In the genomic region with DNA sequence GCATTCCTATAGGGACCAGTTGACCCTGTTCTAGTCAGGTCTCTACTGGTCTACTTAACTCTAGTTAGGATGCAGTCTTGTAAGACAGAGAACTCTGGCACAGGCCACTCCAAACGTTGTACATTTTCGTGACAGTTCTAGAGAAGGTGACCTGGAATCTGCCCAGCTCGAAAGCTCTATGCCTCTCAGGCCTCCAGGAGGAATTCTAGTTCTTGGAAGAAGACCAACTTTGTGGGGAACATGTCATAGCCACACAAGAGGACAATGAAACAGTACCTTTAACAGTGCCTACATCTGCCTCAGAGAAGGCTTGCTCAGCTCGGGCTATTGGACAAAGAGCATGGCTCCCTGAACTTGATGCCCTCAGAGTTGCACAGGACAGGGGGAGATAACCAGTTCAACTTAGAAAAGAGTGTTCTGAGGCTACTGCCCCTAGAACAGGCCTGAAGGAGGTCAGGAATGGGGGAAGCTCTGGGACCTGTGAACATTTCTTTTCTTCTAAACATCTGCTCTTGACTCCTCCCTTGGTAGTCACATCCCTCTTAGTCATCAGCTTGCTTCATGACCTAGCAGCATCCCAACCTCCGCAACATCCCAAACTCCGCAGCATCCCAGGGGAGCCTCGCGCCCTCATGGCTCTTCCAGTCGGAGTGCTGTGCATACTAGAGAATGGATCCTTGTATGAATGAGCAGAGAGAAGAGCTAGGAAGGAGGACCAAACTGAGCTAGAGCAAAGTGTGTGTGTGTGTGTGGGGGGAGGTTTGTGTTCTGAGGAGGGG, we compare ENCODE assay signal across 14 mouse cellular contexts. TPM values are rescaled to one million over a fixed set of nuclear protein-coding genes. Genes with fewer than 3 reads are reported as not detected.
DNase-seq lines count a peak whose midpoint lies in the region; ATAC-seq and TF ChIP-seq lines count a peak whose summit lies in the region.
"Had no signal": no experiment of that assay in that cellular context is flagged by ENCODE, and none has a peak within 500 bp of the region (broad histone marks: within the 10 kb centered on the region; RNA-seq: fewer than 3 reads in every experiment).

No protein-coding gene starts in this region.

- TF ChIP-seq CTCF in C2C12 (IDR thresholded peaks at IDR 0.05; ENCODE audit: control insufficient read depth, insufficient read depth, insufficient read length) = no peak
- no peak for TF ChIP-seq CTCF in bone marrow macrophage, adult 2 months (IDR thresholded peaks at IDR 0.05; ENCODE audit: low read depth, low read length)

- H3K36me3 ChIP-seq in heart, embryonic 13.5 days = no peaks in the 10 kb centered on the region
- no peaks in the 10 kb centered on the region for H3K36me3 ChIP-seq in heart, embryonic 12.5 days
- H3K36me3 ChIP-seq in C2C12 (ENCODE audit: control insufficient read depth, insufficient read depth) = peaks cover 4% of the 10 kb centered on the region
- H3K36me3 ChIP-seq in liver, embryonic 16.5 days (ENCODE audit: control insufficient read depth, insufficient read depth) = no peaks in the 10 kb centered on the region
- H3K36me3 ChIP-seq in midbrain, embryonic 13.5 days = no peaks in the 10 kb centered on the region
- H3K36me3 ChIP-seq: lung, embryonic 15.5 days; neural tube, embryonic 15.5 days had no signal

- ATAC-seq in heart, embryonic 13.5 days (ENCODE audit: extremely low read depth, insufficient number of reproducible peaks, low FRiP score, low TSS enrichment) = no peak
- no peak for ATAC-seq in heart, embryonic 12.5 days (ENCODE audit: insufficient number of reproducible peaks, low FRiP score)
- no peak for ATAC-seq in liver, embryonic 16.5 days (ENCODE audit: low read depth)
- ATAC-seq in midbrain, embryonic 13.5 days = no peak
- ATAC-seq: forebrain, embryonic 13.5 days had no signal

- peak overlapping the region; percentile 58 for H3K27ac ChIP-seq in heart, embryonic 13.5 days (replicated peaks)
- H3K27ac ChIP-seq in heart, embryonic 12.5 days (ENCODE audit: poor library complexity, severe bottlenecking) = no peak overlapping the region
- H3K27ac ChIP-seq in bone marrow macrophage, adult 2 months (ENCODE audit: insufficient read depth, low read depth, low read length) = peak overlapping the region; percentile 93
- H3K27ac ChIP-seq in liver, embryonic 16.5 days (ENCODE audit: low read length) = 0 out of 2 replicates have a peak overlapping the region, but pooled peaks have one; percentile 20
- H3K27ac ChIP-seq in midbrain, embryonic 13.5 days = no peak overlapping the region
- H3K27ac ChIP-seq: forebrain, embryonic 13.5 days; lung, embryonic 15.5 days had no signal

- TF ChIP-seq POLR2A in bone marrow macrophage, adult 2 months (IDR thresholded peaks at IDR 0.05; ENCODE audit: borderline replicate concordance, low read depth, low read length) = no peak

- H3K79me2 ChIP-seq in C2C12 (ENCODE audit: control insufficient read depth, insufficient read depth) = peaks cover 92% of the 10 kb centered on the region

- no peaks in the 10 kb centered on the region for H3K27me3 ChIP-seq in heart, embryonic 13.5 days (replicated peaks)
- H3K27me3 ChIP-seq in heart, embryonic 12.5 days (replicated peaks) = no peaks in the 10 kb centered on the region
- H3K27me3 ChIP-seq in C2C12 (ENCODE audit: control insufficient read depth, insufficient read depth, insufficient read length) = no peaks in the 10 kb centered on the region
- no peaks in the 10 kb centered on the region for H3K27me3 ChIP-seq in liver, embryonic 16.5 days (ENCODE audit: control insufficient read depth, insufficient read depth, low read depth, low read length)
- no peaks in the 10 kb centered on the region for H3K27me3 ChIP-seq in midbrain, embryonic 13.5 days
- H3K27me3 ChIP-seq: forebrain, embryonic 13.5 days; lung, embryonic 15.5 days; neural tube, embryonic 15.5 days had no signal

- H3ac ChIP-seq in C2C12 (ENCODE audit: control insufficient read depth, insufficient read length, low read depth) = no peak overlapping the region

- H3K79me3 ChIP-seq in C2C12 (ENCODE audit: low read depth) = peaks cover 69% of the 10 kb centered on the region

- no peak overlapping the region for H3K4me2 ChIP-seq in heart, embryonic 13.5 days
- H3K4me2 ChIP-seq in heart, embryonic 12.5 days = no peak overlapping the region
- H3K4me2 ChIP-seq in liver, embryonic 16.5 days (ENCODE audit: low read depth, low read length) = no peak overlapping the region
- H3K4me2 ChIP-seq in midbrain, embryonic 13.5 days (replicated peaks) = no peak overlapping the region
- H3K4me2 ChIP-seq: forebrain, embryonic 13.5 days; lung, embryonic 15.5 days; neural tube, embryonic 15.5 days had no signal

- H3K9ac ChIP-seq in heart, embryonic 13.5 days = no peak overlapping the region
- no peak overlapping the region for H3K9ac ChIP-seq in heart, embryonic 12.5 days
- no peak overlapping the region for H3K9ac ChIP-seq in liver, embryonic 16.5 days (ENCODE audit: low read depth, low read length)
- H3K9ac ChIP-seq in midbrain, embryonic 13.5 days (replicated peaks) = no peak overlapping the region
- H3K9ac ChIP-seq: forebrain, embryonic 13.5 days; lung, embryonic 15.5 days; neural tube, embryonic 15.5 days had no signal

- peaks cover 68% of the 10 kb centered on the region for H3K4me1 ChIP-seq in heart, embryonic 13.5 days
- H3K4me1 ChIP-seq in heart, embryonic 12.5 days (replicated peaks) = peaks cover 62% of the 10 kb centered on the region
- H3K4me1 ChIP-seq in bone marrow macrophage, adult 2 months (ENCODE audit: control insufficient read depth, insufficient read depth, low read length) = peaks cover 64% of the 10 kb centered on the region
- H3K4me1 ChIP-seq in liver, embryonic 16.5 days (ENCODE audit: control insufficient read depth, low read depth, low read length) = peaks cover 2% of the 10 kb centered on the region; the same call in 1 of the 2 replicates
- 0 out of 2 replicates have a peak, but pooled peaks cover 7% of the 10 kb centered on the region for H3K4me1 ChIP-seq in midbrain, embryonic 13.5 days (replicated peaks)
- H3K4me1 ChIP-seq: forebrain, embryonic 13.5 days had no signal

- WGBS in heart, embryonic 13.5 days = 70% methylated on average over 9 of the region's 9 CpGs
- WGBS in heart, embryonic 12.5 days = 77% methylated on average over 9 of the region's 9 CpGs
- WGBS in liver, embryonic 16.5 days (ENCODE audit: insufficient replicate concordance) = 68% methylated on average over 9 of the region's 9 CpGs
- WGBS in midbrain, embryonic 13.5 days = 94% methylated on average over 9 of the region's 9 CpGs

- H3K4me3 ChIP-seq in heart, embryonic 13.5 days = no peak overlapping the region
- H3K4me3 ChIP-seq in heart, embryonic 12.5 days = no peak overlapping the region
- no peak overlapping the region for H3K4me3 ChIP-seq in C2C12 (ENCODE audit: insufficient read depth, poor library complexity, severe bottlenecking)
- no peak overlapping the region for H3K4me3 ChIP-seq in bone marrow macrophage, adult 2 months (ENCODE audit: insufficient read depth, low read length)
- H3K4me3 ChIP-seq in liver, embryonic 16.5 days (ENCODE audit: low read depth, low read length) = no peak overlapping the region
- no peak overlapping the region for H3K4me3 ChIP-seq in midbrain, embryonic 13.5 days (replicated peaks)
- H3K4me3 ChIP-seq: forebrain, embryonic 13.5 days; lung, embryonic 15.5 days; megakaryocyte, embryonic 14.5 days; neural tube, embryonic 15.5 days had no signal

- no peak for DNase-seq in ovary, postnatal 10 days (ENCODE audit: low spot score)
- DNase-seq: cerebellum, postnatal 36 days; kidney, adult 8-10 months had no signal

- no peaks in the 10 kb centered on the region for H3K9me3 ChIP-seq in heart, embryonic 13.5 days
- H3K9me3 ChIP-seq in heart, embryonic 12.5 days (replicated peaks) = no peaks in the 10 kb centered on the region
- H3K9me3 ChIP-seq in liver, embryonic 16.5 days (replicated peaks; ENCODE audit: control insufficient read depth, low read length) = no peaks in the 10 kb centered on the region
- no peaks in the 10 kb centered on the region for H3K9me3 ChIP-seq in midbrain, embryonic 13.5 days
- H3K9me3 ChIP-seq: forebrain, embryonic 13.5 days; lung, embryonic 15.5 days; megakaryocyte, embryonic 14.5 days; neural tube, embryonic 15.5 days had no signal

RNA-seq across cellular contexts. Expression of a gene that starts 17.4 kb away (rescaled TPM):
- polyA plus RNA-seq in heart, embryonic 13.5 days (2015; fragmentation: Nextera tagmentation; extraction: Ambion mirVana) = 12.8 and 14.6 TPM in 2 replicates
- 13.8 and 16.1 TPM in 2 replicates for polyA plus RNA-seq in heart, embryonic 12.5 days (2016; fragmentation: Nextera tagmentation; extraction: Ambion mirVana)
- 73.0 TPM for polyA plus RNA-seq in C2C12 (2012; fragmentation: generic; extraction: Trizol)
- polyA plus RNA-seq in bone marrow macrophage, adult 2 months (2012; ENCODE audit: insufficient read depth, insufficient read length, missing spikeins) = 44.1 and 46.7 TPM in 2 replicates
- polyA plus RNA-seq in liver, embryonic 16.5 days (2015; fragmentation: Nextera tagmentation; extraction: Ambion mirVana) = 4.2 and 4.9 TPM in 2 replicates
- polyA plus RNA-seq in midbrain, embryonic 13.5 days (2015; fragmentation: Nextera tagmentation; extraction: Ambion mirVana) = 6.4 and 7.3 TPM in 2 replicates

RNA-seq across cellular contexts. Expression of a gene that starts 18.0 kb away (rescaled TPM):
- polyA plus RNA-seq in heart, embryonic 13.5 days (2015; fragmentation: Nextera tagmentation; extraction: Ambion mirVana) = 17.2 and 22.1 TPM in 2 replicates
- 21.6 and 26.3 TPM in 2 replicates for polyA plus RNA-seq in heart, embryonic 12.5 days (2016; fragmentation: Nextera tagmentation; extraction: Ambion mirVana)
- polyA plus RNA-seq in C2C12 (2012; fragmentation: generic; extraction: Trizol) = 21.9 TPM
- polyA plus RNA-seq in bone marrow macrophage, adult 2 months (2012; ENCODE audit: insufficient read depth, insufficient read length, missing spikeins) = 43.7 and 57.0 TPM in 2 replicates
- polyA plus RNA-seq in liver, embryonic 16.5 days (2015; fragmentation: Nextera tagmentation; extraction: Ambion mirVana) = 10.1 and 11.1 TPM in 2 replicates
- polyA plus RNA-seq in midbrain, embryonic 13.5 days (2015; fragmentation: Nextera tagmentation; extraction: Ambion mirVana) = 32.4 and 34.8 TPM in 2 replicates

RNA-seq across cellular contexts. Expression of a gene that starts 36.8 kb away (rescaled TPM):
- not detected in 2 replicates for polyA plus RNA-seq in heart, embryonic 13.5 days (2015; fragmentation: Nextera tagmentation; extraction: Ambion mirVana)
- polyA plus RNA-seq in heart, embryonic 12.5 days (2016; fragmentation: Nextera tagmentation; extraction: Ambion mirVana) = not detected in 2 replicates
- 0.15 TPM for polyA plus RNA-seq in C2C12 (2012; fragmentation: generic; extraction: Trizol)
- polyA plus RNA-seq in bone marrow macrophage, adult 2 months (2012; ENCODE audit: insufficient read depth, insufficient read length, missing spikeins) = not detected in 2 replicates
- polyA plus RNA-seq in liver, embryonic 16.5 days (2015; fragmentation: Nextera tagmentation; extraction: Ambion mirVana) = 0.07 and 0.15 TPM in 2 replicates
- 0.19 and 0.31 TPM in 2 replicates for polyA plus RNA-seq in midbrain, embryonic 13.5 days (2015; fragmentation: Nextera tagmentation; extraction: Ambion mirVana)

RNA-seq across cellular contexts. Expression of a gene that starts 46.5 kb away (rescaled TPM):
- 0.44 and 1.4 TPM in 2 replicates for polyA plus RNA-seq in heart, embryonic 13.5 days (2015; fragmentation: Nextera tagmentation; extraction: Ambion mirVana)
- polyA plus RNA-seq in heart, embryonic 12.5 days (2016; fragmentation: Nextera tagmentation; extraction: Ambion mirVana) = 0.69 and 1.0 TPM in 2 replicates
- polyA plus RNA-seq in C2C12 (2012; fragmentation: generic; extraction: Trizol) = 0.30 TPM
- polyA plus RNA-seq in bone marrow macrophage, adult 2 months (2012; ENCODE audit: insufficient read depth, insufficient read length, missing spikeins) = 1.9 and 2.3 TPM in 2 replicates
- polyA plus RNA-seq in liver, embryonic 16.5 days (2015; fragmentation: Nextera tagmentation; extraction: Ambion mirVana) = 62.9 and 70.5 TPM in 2 replicates
- polyA plus RNA-seq in midbrain, embryonic 13.5 days (2015; fragmentation: Nextera tagmentation; extraction: Ambion mirVana) = 0.58 and 0.89 TPM in 2 replicates

RNA-seq across cellular contexts. Expression of a gene that starts 53.1 kb away (rescaled TPM):
- not detected in 2 replicates for polyA plus RNA-seq in heart, embryonic 13.5 days (2015; fragmentation: Nextera tagmentation; extraction: Ambion mirVana)
- polyA plus RNA-seq in heart, embryonic 12.5 days (2016; fragmentation: Nextera tagmentation; extraction: Ambion mirVana) = not detected in 2 replicates
- 0.18 TPM for polyA plus RNA-seq in C2C12 (2012; fragmentation: generic; extraction: Trizol)
- 0.54 TPM in 1 of 2 replicates, not detected in the other for polyA plus RNA-seq in bone marrow macrophage, adult 2 months (2012; ENCODE audit: insufficient read depth, insufficient read length, missing spikeins)
- 0.34 and 0.35 TPM in 2 replicates for polyA plus RNA-seq in liver, embryonic 16.5 days (2015; fragmentation: Nextera tagmentation; extraction: Ambion mirVana)
- not detected in 2 replicates for polyA plus RNA-seq in midbrain, embryonic 13.5 days (2015; fragmentation: Nextera tagmentation; extraction: Ambion mirVana)
- polyA plus RNA-seq: embryonic facial prominence, embryonic 14.5 days; forebrain, embryonic 13.5 days; lung, embryonic 15.5 days; neural tube, embryonic 15.5 days had no signal

Comparison
In these comparisons a context has a peak if more than half of its experiments do, and no peak if none do; other contexts are left out.
1. H3K27ac ChIP-seq: peak in heart, embryonic 13.5 days (single experiment), bone marrow macrophage, adult 2 months (single experiment) and liver, embryonic 16.5 days (single experiment); none in heart, embryonic 12.5 days (single experiment) and midbrain, embryonic 13.5 days (single experiment).